Mouse (Mus musculus) olfactory bulb, adult 2 months (tissue): ENCODE results near the gene Nt5c3b. TPM values are rescaled to one million over a fixed set of nuclear protein-coding genes. Genes with fewer than 3 reads are reported as not detected.

ENCODE experiments used
- H3K27ac ChIP-seq: fragments of 200-500 bp; 2 replicates; pipeline ENCODE4 v1.5.1; 2012; ENCODE audit warnings: low read depth, low read length; ENCODE audit not compliant: insufficient read depth
- H3K4me1 ChIP-seq: fragments of 200-500 bp; 2 replicates; pipeline ENCODE4 v1.6.1; 2012; ENCODE audit warnings: low read length; ENCODE audit not compliant: control insufficient read depth, insufficient read depth
- H3K4me3 ChIP-seq: fragments of 200-500 bp; 2 replicates; pipeline ENCODE4 v1.5.1; 2012; ENCODE audit warnings: mild to moderate bottlenecking, low read depth, low read length, moderate library complexity; ENCODE audit not compliant: insufficient read depth
- CTCF ChIP-seq: fragments of 200-500 bp; IDR thresholded peaks from 2 replicates; pipeline ENCODE4 v1.5.1; 2012; ENCODE audit warnings: low read depth, mild to moderate bottlenecking, low read length, moderate library complexity; ENCODE audit not compliant: insufficient read depth
- POLR2A ChIP-seq: fragments of 200-500 bp; IDR thresholded peaks from 2 replicates; pipeline ENCODE4 v1.6.1; 2012; ENCODE audit warnings: mild to moderate bottlenecking, low read depth, low read length, moderate library complexity; ENCODE audit not compliant: insufficient read depth
- WGBS: fragments of 180-500 bp; shearing (Covaris S2); methylation state at CpG from one replicate; pipeline ENCODE4 v1.1.7; 2018; 5-methylcytosine and 5-hydroxymethylcytosine counted together
- polyA plus RNA-seq: library from polyadenylated mRNA; stranded (reverse); fragments of >200 nt; gene quantifications from 2 replicates; pipeline ENCODE4 v1.2.4, GENCODE M21; 2012; ENCODE audit warnings: low replicate concordance; ENCODE audit not compliant: missing spikeins, insufficient read depth, insufficient read length

Gene Nt5c3b
- polyA plus RNA-seq, 1 experiment = not detected

DNA sequence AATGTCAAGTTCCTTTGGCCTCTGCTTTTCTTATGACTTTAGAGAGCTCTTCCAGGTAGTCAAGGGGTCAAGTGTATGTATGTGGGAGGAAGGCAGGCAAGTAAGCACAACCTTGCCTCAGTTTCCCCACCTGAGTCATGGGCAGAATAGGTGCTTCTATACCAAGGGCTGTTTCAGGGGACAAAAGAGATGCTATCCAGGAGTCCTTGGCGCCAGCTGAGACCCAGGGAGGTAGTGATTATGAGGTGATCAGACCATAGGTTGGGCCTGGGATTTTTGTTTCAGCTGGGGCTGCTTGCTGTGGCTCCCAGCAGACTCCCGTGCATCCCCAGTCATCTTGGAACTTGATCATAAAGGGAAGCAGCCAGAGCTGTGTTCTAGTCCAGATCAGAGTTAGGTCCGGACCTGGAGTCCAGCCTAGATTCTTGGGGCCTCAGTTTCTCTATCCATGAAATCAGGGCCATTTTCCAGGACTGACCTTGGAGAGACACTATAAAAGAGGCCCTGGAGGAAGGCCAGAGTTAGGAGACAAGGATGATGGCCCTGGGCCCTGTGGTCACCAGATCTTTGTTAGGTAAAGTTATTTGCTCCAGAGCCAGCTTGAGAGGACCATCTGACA is 37.0 kb downstream of the Nt5c3b start:
- Histone ChIP-seq H3K4me3 (no peak overlapping the region), H3K4me1 (peaks cover 33% of the 10 kb centered on the region), H3K27ac (no peak overlapping the region)
- 91% methylated on average over 3 of the region's 3 CpGs for WGBS
- no peak for TF ChIP-seq CTCF
- no peak for TF ChIP-seq POLR2A

GRCm38 (mm10) chr11:100403445-100404134 is 38.0 kb downstream of the Nt5c3b start:
- WGBS = 77% methylated on average over 10 of the region's 10 CpGs
- Histone ChIP-seq H3K4me3 (no peak overlapping the region), H3K4me1 (peaks cover 33% of the 10 kb centered on the region), H3K27ac (no peak overlapping the region)
- no peak for TF ChIP-seq CTCF
- TF ChIP-seq POLR2A = no peak

- Histone ChIP-seq H3K4me3 (no peak overlapping the region), H3K4me1 (peaks cover 30% of the 10 kb centered on the region), H3K27ac (peak overlapping the region; percentile 87)
- TF ChIP-seq CTCF (no peak), POLR2A (no peak)
- WGBS = 52% methylated on average over 2 of the region's 2 CpGs
Measured at GRCm38 (mm10) chr11:100402682-100403081, 38.9 kb downstream of the Nt5c3b start.

- Histone ChIP-seq H3K4me3 (no peak overlapping the region), H3K4me1 (peaks cover 30% of the 10 kb centered on the region), H3K27ac (peak overlapping the region; percentile 87)
- TF ChIP-seq CTCF = peak; percentile 12; the same call in 1 of the 2 replicates
- no peak for TF ChIP-seq POLR2A
- 13% methylated on average over 6 of the region's 6 CpGs for whole genome bisulfite sequencing
Measured at GRCm38 (mm10) chr11:100402240-100402639, 39.4 kb downstream of the Nt5c3b start.

GRCm38 (mm10) chr11:100400842-100401241 is 40.8 kb downstream of the Nt5c3b start:
- WGBS = 85% methylated on average over 6 of the region's 6 CpGs
- Histone ChIP-seq H3K4me3 (no peak overlapping the region), H3K27ac (no peak overlapping the region), H3K4me1 (peaks cover 35% of the 10 kb centered on the region)
- TF ChIP-seq POLR2A (no peak), CTCF (no peak)

- no peak for TF ChIP-seq POLR2A
- no peak for TF ChIP-seq CTCF
- Histone ChIP-seq H3K4me3 (no peak overlapping the region), H3K4me1 (peaks cover 43% of the 10 kb centered on the region), H3K27ac (no peak overlapping the region)
- 73% methylated on average over 12 of the region's 12 CpGs for WGBS
Measured at GRCm38 (mm10) chr11:100399727-100400538, 41.7 kb downstream of the Nt5c3b start.

- 59% methylated on average over 9 of the region's 9 CpGs for WGBS
- Histone ChIP-seq H3K4me3 (no peak overlapping the region), H3K27ac (0 out of 2 replicates have a peak overlapping the region, but pooled peaks have one; percentile 0), H3K4me1 (peaks cover 44% of the 10 kb centered on the region)
- TF ChIP-seq POLR2A (no peak), CTCF (no peak)
Measured at GRCm38 (mm10) chr11:100399320-100399719, 42.3 kb downstream of the Nt5c3b start.

DNA sequence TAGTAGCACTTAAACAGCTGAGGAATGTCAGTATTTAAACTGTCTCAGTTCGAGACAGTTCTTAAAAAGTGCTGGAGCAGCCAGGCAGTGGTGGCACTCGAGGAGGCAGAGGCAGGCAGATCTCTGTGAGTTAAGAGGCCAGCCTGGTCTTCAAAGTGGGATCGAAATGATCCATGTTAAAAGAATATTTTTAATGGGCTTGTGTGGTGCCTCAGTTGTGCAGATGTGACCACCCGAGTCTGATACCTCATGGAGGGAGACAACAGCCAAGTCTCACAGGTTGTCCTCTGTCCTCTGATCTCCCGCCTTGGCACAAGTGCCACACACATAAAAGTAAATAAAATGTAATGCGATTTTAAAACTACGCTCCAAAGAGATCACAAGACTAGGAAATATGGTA is 43.1 kb downstream of the Nt5c3b start:
- H3K4me3 ChIP-seq = no peak overlapping the region
- TF ChIP-seq CTCF = no peak
- no peak for TF ChIP-seq POLR2A
- WGBS = 95% methylated on average over 7 of the region's 7 CpGs
- peaks cover 45% of the 10 kb centered on the region for H3K4me1 ChIP-seq
- H3K27ac ChIP-seq = no peak overlapping the region
